Mouse (Mus musculus) midbrain, embryonic 10.5 days (tissue): ENCODE measurements around the gene Dazap1. TPM values are rescaled to one million over a fixed set of nuclear protein-coding genes. Genes with fewer than 3 reads are reported as not detected.

Source experiments
- DNase-seq: peaks from one replicate; pipeline ENCODE4 v3.0.0-alpha.2; 2017; ENCODE audit warnings: low spot score
- H3K27ac ChIP-seq: fragments of 300-500 bp; sonication (generic); replicated peaks from 2 replicates; pipeline ENCODE4 v1.5.1; 2016; ENCODE audit warnings: mild to moderate bottlenecking
- H3K27me3 ChIP-seq: fragments of 300-500 bp; sonication (generic); 2 replicates; pipeline ENCODE4 v1.6.1; 2016; ENCODE audit warnings: low read depth, mild to moderate bottlenecking; ENCODE audit not compliant: poor library complexity, severe bottlenecking
- H3K36me3 ChIP-seq: fragments of 300-500 bp; sonication (generic); 2 replicates; pipeline ENCODE4 v1.6.1; 2016; ENCODE audit warnings: mild to moderate bottlenecking, moderate library complexity
- H3K4me1 ChIP-seq: fragments of 300-500 bp; sonication (generic); 2 replicates; pipeline ENCODE4 v1.6.1; 2016
- H3K4me3 ChIP-seq: fragments of 300-500 bp; sonication (generic); 2 replicates; pipeline ENCODE4 v1.5.1; 2016; ENCODE audit warnings: mild to moderate bottlenecking, moderate library complexity
- H3K9me3 ChIP-seq: fragments of 300-500 bp; sonication (generic); replicated peaks from 2 replicates; pipeline ENCODE4 v1.6.1; 2016; ENCODE audit warnings: mild to moderate bottlenecking
- WGBS: fragments of 180-500 bp; shearing (Covaris S2); methylation state at CpG from one replicate; pipeline ENCODE4 v1.1.7; 2016; 5-methylcytosine and 5-hydroxymethylcytosine counted together
- polyA plus RNA-seq: library from polyadenylated mRNA; unstranded; fragments of >200 nt; fragmentation: Nextera tagmentation; extraction: Ambion mirVana; gene quantifications from 2 replicates; pipeline ENCODE4 v1.2.1, GENCODE M21; 2016

The Dazap1 gene
- polyA plus RNA-seq, 1 experiment from 2014 or later = 43.7 TPM

- WGBS = 4% methylated on average over 26 of the region's 26 CpGs
- Histone ChIP-seq H3K27me3 (peaks cover 57% of the 10 kb centered on the region), H3K4me3 (peak overlapping the region; percentile 71)
These were observed 37.4 kb downstream of the Dazap1 start for GRCm38 (mm10) chr10:80298571-80299281.

GRCm38 (mm10) chr10:80299301-80299700, 38.0 kb downstream of the Dazap1 start:
- WGBS = 5% methylated on average over 15 of the region's 15 CpGs
- Histone ChIP-seq H3K27me3 (peaks cover 62% of the 10 kb centered on the region), H3K36me3 (peaks cover 32% of the 10 kb centered on the region), H3K4me1 (peaks cover 87% of the 10 kb centered on the region), H3K4me3 (peak overlapping the region; percentile 71), H3K27ac (peak overlapping the region; percentile 97), H3K9me3 (no peaks in the 10 kb centered on the region)
- DNase-seq = no peak

More at GRCm38 (mm10) chr10:80298571-80299281, 37.4 kb downstream of the Dazap1 start:
- Histone ChIP-seq H3K36me3 (peaks cover 32% of the 10 kb centered on the region), H3K9me3 (no peaks in the 10 kb centered on the region), H3K4me1 (peaks cover 93% of the 10 kb centered on the region), H3K27ac (peak overlapping the region; percentile 97)
- DNase-seq = peak; percentile 95

- H3K36me3 ChIP-seq = peaks cover 32% of the 10 kb centered on the region
- no peaks in the 10 kb centered on the region for H3K9me3 ChIP-seq
- peak overlapping the region; percentile 71 for H3K4me3 ChIP-seq
- H3K27me3 ChIP-seq = peaks cover 68% of the 10 kb centered on the region
- H3K27ac ChIP-seq = peak overlapping the region; percentile 97
- 44% methylated on average over 10 of the region's 10 CpGs for WGBS
- DNase-seq = no peak
- H3K4me1 ChIP-seq = peaks cover 87% of the 10 kb centered on the region
These were observed 38.5 kb downstream of the Dazap1 start for GRCm38 (mm10) chr10:80299824-80300223.

GRCm38 (mm10) chr10:80300672-80301181, 39.4 kb downstream of the Dazap1 start:
- Histone ChIP-seq H3K9me3 (no peaks in the 10 kb centered on the region), H3K27ac (peak overlapping the region; percentile 97), H3K36me3 (peaks cover 37% of the 10 kb centered on the region), H3K4me3 (peak overlapping the region; percentile 71), H3K27me3 (peaks cover 77% of the 10 kb centered on the region), H3K4me1 (peaks cover 81% of the 10 kb centered on the region)
- 7% methylated on average over 11 of the region's 11 CpGs for WGBS
- DNase-seq = peak; percentile 70

- 74% methylated on average over 10 of the region's 10 CpGs for WGBS
- Histone ChIP-seq H3K27me3 (peaks cover 77% of the 10 kb centered on the region), H3K36me3 (peaks cover 45% of the 10 kb centered on the region), H3K4me1 (peaks cover 73% of the 10 kb centered on the region), H3K9me3 (no peaks in the 10 kb centered on the region), H3K27ac (peak overlapping the region; percentile 97), H3K4me3 (peak overlapping the region; percentile 71)
- no peak for DNase-seq
These were observed 40.2 kb downstream of the Dazap1 start for GRCm38 (mm10) chr10:80301256-80302081.

- no peaks in the 10 kb centered on the region for H3K9me3 ChIP-seq
- peaks cover 68% of the 10 kb centered on the region for H3K4me1 ChIP-seq
- H3K27ac ChIP-seq = peak overlapping the region; percentile 97
- no peak for DNase-seq
- peaks cover 73% of the 10 kb centered on the region for H3K27me3 ChIP-seq
- 61% methylated on average over 5 of the region's 5 CpGs for WGBS
- peaks cover 50% of the 10 kb centered on the region for H3K36me3 ChIP-seq
- peak overlapping the region; percentile 71 for H3K4me3 ChIP-seq
These were observed 40.7 kb downstream of the Dazap1 start for GRCm38 (mm10) chr10:80302082-80302355.

GRCm38 (mm10) chr10:80302471-80302881, 41.2 kb downstream of the Dazap1 start:
- H3K9me3 ChIP-seq = no peaks in the 10 kb centered on the region
- 12% methylated on average over 9 of the region's 9 CpGs for WGBS
- peak overlapping the region; percentile 71 for H3K4me3 ChIP-seq
- H3K27ac ChIP-seq = peak overlapping the region; percentile 97
- peaks cover 70% of the 10 kb centered on the region for H3K27me3 ChIP-seq
- H3K36me3 ChIP-seq = peaks cover 55% of the 10 kb centered on the region
- H3K4me1 ChIP-seq = peaks cover 63% of the 10 kb centered on the region
- DNase-seq = peak; percentile 76

- no peak for DNase-seq
- Histone ChIP-seq H3K36me3 (peaks cover 75% of the 10 kb centered on the region), H3K4me3 (peak overlapping the region; percentile 33; the same call in 1 of the 2 replicates), H3K9me3 (no peaks in the 10 kb centered on the region), H3K4me1 (peaks cover 44% of the 10 kb centered on the region), H3K27ac (no peak overlapping the region), H3K27me3 (peaks cover 55% of the 10 kb centered on the region)
- 31% methylated on average over 12 of the region's 12 CpGs for WGBS
These were observed 43.2 kb downstream of the Dazap1 start for GRCm38 (mm10) chr10:80304458-80304857.

- H3K36me3 ChIP-seq = peaks cover 77% of the 10 kb centered on the region
- 20% methylated on average over 25 of the region's 25 CpGs for WGBS
- DNase-seq = no peak
These were observed 43.6 kb downstream of the Dazap1 start for GRCm38 (mm10) chr10:80304862-80305261.

GRCm38 (mm10) chr10:80311560-80311959, 50.3 kb downstream of the Dazap1 start:
- peaks cover 31% of the 10 kb centered on the region for H3K4me1 ChIP-seq
- H3K27ac ChIP-seq = no peak overlapping the region
- H3K27me3 ChIP-seq = peaks cover 69% of the 10 kb centered on the region
- H3K36me3 ChIP-seq = peaks cover 98% of the 10 kb centered on the region
- no peak for DNase-seq
- 91% methylated on average over 16 of the region's 16 CpGs for WGBS
- H3K4me3 ChIP-seq = no peak overlapping the region
- no peaks in the 10 kb centered on the region for H3K9me3 ChIP-seq

More at GRCm38 (mm10) chr10:80304862-80305261, 43.6 kb downstream of the Dazap1 start:
- Histone ChIP-seq H3K4me3 (peak overlapping the region; percentile 33; the same call in 1 of the 2 replicates), H3K27ac (no peak overlapping the region), H3K9me3 (no peaks in the 10 kb centered on the region), H3K27me3 (peaks cover 51% of the 10 kb centered on the region), H3K4me1 (peaks cover 40% of the 10 kb centered on the region)

GRCm38 (mm10) chr10:80312586-80313504, 51.6 kb downstream of the Dazap1 start:
- 0 out of 2 replicates have a peak overlapping the region, but pooled peaks have one; percentile 0 for H3K4me3 ChIP-seq
- no peaks in the 10 kb centered on the region for H3K9me3 ChIP-seq
- H3K36me3 ChIP-seq = peaks cover 97% of the 10 kb centered on the region
- no peak overlapping the region for H3K27ac ChIP-seq
- H3K27me3 ChIP-seq = peaks cover 76% of the 10 kb centered on the region
- peaks cover 31% of the 10 kb centered on the region for H3K4me1 ChIP-seq
- no peak for DNase-seq
- WGBS = 72% methylated on average over 54 of the region's 54 CpGs
